Mouse (Mus musculus): ENCODE results near the gene Plcg2.

The Plcg2 gene

GRCm38 (mm10) chr8:117498179-117498914, at the start of gene Plcg2:
TSS of gene Plcg2 (plus strand) at chr8:117498291.
- peak; percentile 58 for DNase-seq

- DNase-seq: no peak
These were observed 47.0 kb upstream of the Plcg2 start for GRCm38 (mm10) chr8:117451072-117451471.

GRCm38 (mm10) chr8:117453974-117454373, 44.1 kb upstream of the Plcg2 start:
- no peak for DNase-seq

GRCm38 (mm10) chr8:117454516-117455116, 43.5 kb upstream of the Plcg2 start:
- no peak for DNase-seq

- DNase-seq: no peak
These were observed 42.4 kb upstream of the Plcg2 start for GRCm38 (mm10) chr8:117455701-117456100.

- no peak for DNase-seq
These were observed 39.7 kb upstream of the Plcg2 start for GRCm38 (mm10) chr8:117458440-117458839.

GRCm38 (mm10) chr8:117462701-117463284, 35.3 kb upstream of the Plcg2 start:
- no peak for DNase-seq

- DNase-seq: no peak
These were observed 33.6 kb upstream of the Plcg2 start for GRCm38 (mm10) chr8:117464525-117464924.

GRCm38 (mm10) chr8:117465250-117465649, 32.8 kb upstream of the Plcg2 start:
- DNase-seq: peak; percentile 51

- no peak for DNase-seq
These were observed 30.6 kb upstream of the Plcg2 start for GRCm38 (mm10) chr8:117467466-117467865.

- DNase-seq: no peak
These were observed 28.4 kb upstream of the Plcg2 start for GRCm38 (mm10) chr8:117469431-117470341.

GRCm38 (mm10) chr8:117470342-117470781, 27.7 kb upstream of the Plcg2 start:
- DNase-seq: peak; percentile 65

GRCm38 (mm10) chr8:117471174-117471573, 26.9 kb upstream of the Plcg2 start:
- DNase-seq: peak; percentile 72

GRCm38 (mm10) chr8:117471655-117472054, 26.4 kb upstream of the Plcg2 start:
- DNase-seq: no peak

- DNase-seq: no peak
These were observed 25.8 kb upstream of the Plcg2 start for GRCm38 (mm10) chr8:117472332-117472731.

GRCm38 (mm10) chr8:117474944-117475343, 23.1 kb upstream of the Plcg2 start:
- DNase-seq: peak; percentile 93

- peak; percentile 40 for DNase-seq
These were observed 22.3 kb upstream of the Plcg2 start for GRCm38 (mm10) chr8:117475819-117476218.

- DNase-seq: no peak
These were observed 20.0 kb upstream of the Plcg2 start for GRCm38 (mm10) chr8:117478082-117478481.

GRCm38 (mm10) chr8:117479996-117480395, 18.1 kb upstream of the Plcg2 start:
- no peak for DNase-seq

GRCm38 (mm10) chr8:117480516-117480915, 17.6 kb upstream of the Plcg2 start:
- no peak for DNase-seq

GRCm38 (mm10) chr8:117481830-117482229, 16.3 kb upstream of the Plcg2 start:
- no peak for DNase-seq

GRCm38 (mm10) chr8:117484731-117485130, 13.4 kb upstream of the Plcg2 start:
- DNase-seq: no peak

GRCm38 (mm10) chr8:117485316-117485715, 12.8 kb upstream of the Plcg2 start:
- no peak for DNase-seq

All from thymus, postnatal 25 days (tissue).